Mouse (Mus musculus) 416B (cell line): ENCODE measurements at regions not wholly inside any gene's neighbourhood (a gene's known extent, or its start where the extent isn't known, plus 50 kb on each side); places are given as distances from the start of the nearest gene placed in this dataset.

Experiments
- DNase-seq: peaks from one replicate; pipeline ENCODE4 v3.0.0; 2011; ENCODE audit warnings: low read depth

DNA sequence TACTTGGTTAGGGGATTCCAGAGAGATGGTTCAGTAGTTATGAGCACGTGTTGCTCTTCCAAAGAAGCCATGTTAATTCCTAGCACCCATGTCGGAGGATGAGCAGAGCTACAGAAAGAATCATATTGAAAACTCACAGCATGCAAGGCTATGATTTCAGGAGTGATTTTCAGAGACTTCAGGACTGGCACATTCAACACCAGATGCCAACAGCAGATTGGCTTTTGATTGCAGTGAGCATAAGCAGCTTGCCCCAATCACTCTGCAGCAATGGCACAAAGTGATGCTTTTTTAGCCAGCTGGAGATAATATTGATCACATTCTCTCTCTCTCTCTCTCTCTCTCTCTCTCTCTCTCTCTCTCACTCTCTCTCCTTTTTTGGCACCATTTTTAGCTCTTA lies 166.6 kb upstream of the Chrm3 start:
- no peak for DNase-seq

DNA sequence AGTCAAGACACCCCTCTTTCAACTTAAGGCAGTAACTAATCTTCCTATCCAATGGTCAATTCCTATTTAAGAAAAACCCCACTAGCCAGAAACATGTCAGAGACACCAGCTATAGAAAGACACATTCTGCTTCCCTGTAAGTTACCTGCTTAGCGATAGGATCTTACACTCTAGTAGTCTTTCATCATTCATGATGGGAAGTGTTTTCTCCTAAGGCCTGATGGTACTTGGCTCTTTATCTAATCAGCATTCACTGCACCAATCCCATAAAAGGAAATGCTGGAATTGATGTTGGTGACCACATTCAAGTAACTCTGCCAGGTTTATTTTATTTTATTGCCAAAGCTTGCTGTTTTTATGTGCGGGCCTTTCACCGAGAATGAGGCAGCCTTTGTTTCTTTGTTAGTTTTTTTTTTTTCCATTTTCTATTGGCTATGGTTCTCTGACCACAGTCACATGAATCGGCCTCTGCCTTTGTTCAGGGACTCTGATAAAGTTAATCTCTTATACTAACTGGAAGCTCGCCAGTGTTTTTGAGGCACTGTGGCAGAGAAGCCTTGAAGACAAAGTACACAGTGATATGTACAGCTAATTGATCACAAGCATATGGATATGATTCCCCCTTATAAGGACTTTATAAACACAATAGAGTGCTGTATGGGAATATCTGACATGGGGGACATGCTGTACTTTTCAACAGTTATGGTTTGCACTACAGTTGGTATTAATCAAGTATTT lies 166.0 kb upstream of the Chrm3 start:
- DNase-seq, result no peak

DNA sequence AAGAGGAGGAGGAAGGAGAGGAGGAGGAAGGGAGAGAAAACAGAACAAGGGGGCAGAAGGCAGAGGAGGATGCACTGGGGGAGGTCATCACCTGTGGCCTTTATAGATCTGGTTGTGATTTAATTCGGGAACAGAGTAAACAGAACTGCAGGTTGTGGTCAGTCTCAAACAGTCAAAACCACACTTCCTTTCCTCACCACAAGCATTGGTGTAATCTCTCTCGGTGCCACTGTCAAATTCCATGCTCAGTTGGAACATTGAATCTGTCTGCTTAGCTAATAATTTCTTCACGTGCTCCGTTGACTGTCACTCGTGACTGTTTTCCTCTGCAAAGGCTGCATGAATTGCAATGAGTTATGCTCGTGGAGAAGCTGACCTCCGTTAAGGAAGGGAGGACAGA lies 143.6 kb upstream of the Chrm3 start:
- peak; percentile 30 for DNase-seq

GRCm38 (mm10) chr13:10455323-10455722 lies 94.7 kb upstream of the Chrm3 start:
- DNase-seq, result no peak

DNA sequence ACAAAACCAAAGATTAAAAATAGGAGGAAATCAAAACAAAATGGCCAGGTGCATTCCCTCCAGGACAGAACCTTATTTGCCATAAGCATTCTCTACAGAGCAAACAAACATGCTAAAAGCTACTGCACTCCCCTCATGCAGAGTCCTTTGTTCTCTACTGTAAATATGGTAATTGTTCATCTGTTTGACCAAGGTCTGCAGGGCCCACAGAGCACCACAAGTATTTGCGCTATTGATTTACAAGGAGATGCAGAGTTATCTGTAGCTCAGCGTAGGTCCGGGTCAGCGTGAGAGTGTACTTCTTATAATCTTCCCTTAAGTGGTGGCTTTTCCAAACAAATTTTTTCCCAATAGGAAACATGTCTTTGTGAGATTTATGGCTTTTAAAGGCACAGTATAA lies 94.0 kb upstream of the Chrm3 start:
- no peak for DNase-seq

- DNase-seq, result peak; percentile 17
These were observed 90.4 kb upstream of the Chrm3 start for GRCm38 (mm10) chr13:10451057-10451456.

- no peak for DNase-seq
These were observed 88.9 kb upstream of the Chrm3 start for GRCm38 (mm10) chr13:10449502-10449901.

GRCm38 (mm10) chr13:10447806-10448205 lies 87.2 kb upstream of the Chrm3 start:
- no peak for DNase-seq

GRCm38 (mm10) chr13:10445679-10446078 lies 85.0 kb upstream of the Chrm3 start:
- DNase-seq, result no peak
